Mouse (Mus musculus) bone marrow, adult 2 months (tissue): Measurements from ENCODE around the gene Vmn1r222. TPM values are rescaled to one million over a fixed set of nuclear protein-coding genes. Genes with fewer than 3 reads are reported as not detected.
"Not testable (repeated sequence)": the region's sequence is repeated elsewhere in the genome, so short reads cannot be mapped to it uniquely, and the experiment has no call there.

Experiments used
- H3K27ac ChIP-seq: fragments of 200-500 bp; 2 replicates; pipeline ENCODE4 v1.5.1; 2012; ENCODE audit warnings: low read depth, mild to moderate bottlenecking, control low read depth, inconsistent platforms, low read length; ENCODE audit not compliant: control insufficient read depth, poor library complexity, insufficient read depth
- H3K4me1 ChIP-seq: fragments of 200-500 bp; 2 replicates; pipeline ENCODE4 v1.6.1; 2011; ENCODE audit warnings: low read length; ENCODE audit not compliant: control insufficient read depth, insufficient read depth
- H3K4me3 ChIP-seq: fragments of 200-500 bp; replicated peaks from 2 replicates; pipeline ENCODE3; 2011; ENCODE audit warnings: mild to moderate bottlenecking, low read depth, low read length, control low read depth; ENCODE audit not compliant: control insufficient read depth
- CTCF ChIP-seq: fragments of 200-500 bp; IDR thresholded peaks from 2 replicates; pipeline ENCODE4 v1.5.1; 2011; ENCODE audit warnings: low read length, control low read depth; ENCODE audit not compliant: control insufficient read depth, insufficient read depth
- POLR2A ChIP-seq: fragments of 200-500 bp; IDR thresholded peaks from 2 replicates; pipeline ENCODE4 v1.6.1; 2011; ENCODE audit warnings: low read depth, mild to moderate bottlenecking, control low read depth, low read length, borderline replicate concordance; ENCODE audit not compliant: control insufficient read depth
- WGBS: fragments of 180-500 bp; shearing (Covaris S2); methylation state at CpG from one replicate; pipeline ENCODE4 v1.1.7; 2018; 5-methylcytosine and 5-hydroxymethylcytosine counted together
- polyA plus RNA-seq: library from polyadenylated mRNA; stranded (reverse); fragments of >200 nt; gene quantifications from 2 replicates; pipeline ENCODE4 v1.2.4, GENCODE M21; 2011; ENCODE audit warnings: low replicate concordance; ENCODE audit not compliant: missing spikeins, insufficient read depth, insufficient read length

Gene Vmn1r222
- polyA plus RNA-seq, 1 experiment: not detected

- H3K4me1 ChIP-seq: no peaks in the 10 kb centered on the region
- no peak overlapping the region for H3K4me3 ChIP-seq
- TF ChIP-seq CTCF (no peak), POLR2A (no peak)
- WGBS: 85% methylated on average over 2 of the region's 2 CpGs
- H3K27ac ChIP-seq: no peak overlapping the region
Observed at GRCm38 (mm10) chr13:23258546-23259048, 22.9 kb upstream of the Vmn1r222 start.

GRCm38 (mm10) chr13:23246834-23247233 lies 11.1 kb upstream of the Vmn1r222 start, which contains the start of gene Vmn1r223:
Gene Vmn1r223 (plus strand): TSS chr13:23247134.
- H3K4me3 ChIP-seq, H3K4me1 ChIP-seq, H3K27ac ChIP-seq: not testable (repeated sequence)
- 67% methylated on average over 1 of the region's 1 CpGs for WGBS

GRCm38 (mm10) chr13:23213827-23214226 lies 21.9 kb downstream of the Vmn1r222 start, which contains the start of gene Vmn1r221:
Gene Vmn1r221 (plus strand): TSS chr13:23214127.
- H3K27ac ChIP-seq, H3K4me1 ChIP-seq, H3K4me3 ChIP-seq: not testable (repeated sequence)
- WGBS: 65% methylated on average over 2 of the region's 2 CpGs

- not testable (repeated sequence) for H3K27ac ChIP-seq, H3K4me1 ChIP-seq, H3K4me3 ChIP-seq
- WGBS: 70% methylated on average over 1 of the region's 1 CpGs
Observed at GRCm38 (mm10) chr13:23203885-23204284, 31.9 kb downstream of the Vmn1r222 start.

GRCm38 (mm10) chr13:23187875-23188274 lies 47.9 kb downstream of the Vmn1r222 start, which contains the start of gene Vmn1r220:
Gene Vmn1r220 (minus strand): TSS chr13:23187975.
- no peak within 1 kb of the TSS for H3K4me3 ChIP-seq
- 65% methylated on average over 2 of the region's 2 CpGs for WGBS
- H3K4me1 ChIP-seq: no peaks in the 10 kb centered on the region
- TF ChIP-seq CTCF: no peak
- TF ChIP-seq POLR2A: no peak
- no peak within 1 kb of the TSS for H3K27ac ChIP-seq

Other genes starting within 250 kb of the Vmn1r222 start
- gene Vmn1r213, start 228.3 kb downstream of the Vmn1r222 start, polyA plus RNA-seq: not detected in 2 replicates
- gene Vmn1r214, start 205.5 kb downstream of the Vmn1r222 start, polyA plus RNA-seq: not detected in 2 replicates
- gene Vmn1r215, start 167.9 kb downstream of the Vmn1r222 start, polyA plus RNA-seq: not detected in 2 replicates
- not detected in 2 replicates for gene Vmn1r217, start 117.7 kb downstream of the Vmn1r222 start, polyA plus RNA-seq
- 0.22 TPM in 1 of 2 replicates, not detected in the other for gene Vmn1r218, start 102.8 kb downstream of the Vmn1r222 start, polyA plus RNA-seq
- gene Vmn1r219, start 76.6 kb downstream of the Vmn1r222 start, polyA plus RNA-seq: not detected in 2 replicates
- gene Vmn1r220, start 48.0 kb downstream of the Vmn1r222 start, polyA plus RNA-seq: not detected in 2 replicates
- not detected in 2 replicates for gene Vmn1r221, start 21.8 kb downstream of the Vmn1r222 start, polyA plus RNA-seq
- gene Vmn1r223, start 11.2 kb upstream of the Vmn1r222 start, polyA plus RNA-seq: not detected in 2 replicates
- 4.2 and 6.1 TPM in 2 replicates for gene Zfp322a, start 133.3 kb upstream of the Vmn1r222 start, polyA plus RNA-seq
- gene Abt1, start 187.9 kb upstream of the Vmn1r222 start, polyA plus RNA-seq: 8.5 and 10.4 TPM in 2 replicates
- 0.87 and 3.1 TPM in 2 replicates for gene Btn1a1, start 230.0 kb upstream of the Vmn1r222 start, polyA plus RNA-seq